Mouse (Mus musculus) urinary bladder, postnatal 36 days (tissue): ENCODE results near the gene Ero1l.

Source experiments
- DNase-seq, 2 experiments: peaks; one replicate each; pipeline ENCODE4 v3.0.0; 2022; ENCODE audit warnings: low spot score in 2 of 2, mixed read lengths in 1 of 2

The Ero1l gene

DNA sequence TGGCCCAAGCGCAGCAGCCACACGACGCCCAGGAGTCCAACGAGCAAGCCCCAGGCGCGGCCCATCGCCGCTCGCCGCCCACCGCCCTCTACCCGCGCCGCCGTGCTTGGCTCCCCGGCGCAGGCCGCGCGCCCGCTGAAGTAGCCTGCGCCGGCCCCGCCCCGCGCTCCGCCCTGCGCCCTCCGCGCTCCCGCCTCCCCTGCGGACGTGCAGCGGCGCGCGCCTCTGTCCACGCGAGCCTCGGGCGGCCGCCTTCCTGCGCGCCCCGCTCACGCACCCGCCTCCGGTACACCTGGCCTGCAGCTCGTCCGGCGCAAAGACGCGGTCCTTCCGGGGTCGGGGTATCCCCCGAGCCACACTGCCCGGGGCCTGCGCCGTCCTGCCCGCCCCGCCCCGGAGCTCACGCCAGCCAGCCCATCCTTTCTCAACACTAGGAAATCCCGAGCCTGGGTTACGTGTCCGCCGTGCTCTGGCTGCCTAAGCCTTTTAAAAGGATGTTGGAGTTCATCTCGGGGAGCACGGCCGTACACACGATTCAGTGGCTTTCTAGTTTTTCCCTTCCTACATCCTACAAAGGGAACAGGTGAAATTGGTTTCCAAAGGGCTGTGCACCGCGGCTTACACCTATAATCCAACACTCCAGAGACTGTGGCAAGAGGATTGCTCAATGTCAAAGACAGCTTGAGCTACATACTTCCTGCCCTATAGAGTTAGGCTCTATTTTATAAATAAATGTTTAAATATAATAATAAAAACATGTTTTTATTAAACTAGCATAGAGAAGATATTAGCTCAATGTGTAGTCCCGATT is at the start of gene Ero1l:
TSS of gene Ero1l (minus strand) at position 346 of the 811 bp plus-strand sequence.
- peak; percentile 73 to 79 for DNase-seq

DNA sequence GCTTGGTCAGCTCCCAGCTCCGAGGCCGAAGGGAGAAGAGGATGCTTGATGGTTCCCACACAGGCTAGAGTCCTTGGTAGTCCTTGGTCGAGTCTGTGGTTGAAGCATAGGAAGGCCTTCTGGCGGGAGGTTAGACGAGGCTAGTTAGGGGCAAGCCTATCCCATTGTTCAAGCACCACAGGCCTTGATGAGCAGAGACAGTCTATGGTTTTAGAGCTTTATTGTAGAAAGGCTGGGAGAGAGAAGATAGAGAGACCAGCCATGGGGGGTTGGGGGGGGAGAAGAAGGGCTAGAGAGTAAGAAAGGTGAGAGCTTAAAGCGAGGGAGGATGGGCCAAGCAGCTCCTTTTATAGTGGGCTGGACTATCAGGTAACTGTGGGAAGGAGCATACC is 46.6 kb upstream of the Ero1l start:
- no peak for DNase-seq

DNA sequence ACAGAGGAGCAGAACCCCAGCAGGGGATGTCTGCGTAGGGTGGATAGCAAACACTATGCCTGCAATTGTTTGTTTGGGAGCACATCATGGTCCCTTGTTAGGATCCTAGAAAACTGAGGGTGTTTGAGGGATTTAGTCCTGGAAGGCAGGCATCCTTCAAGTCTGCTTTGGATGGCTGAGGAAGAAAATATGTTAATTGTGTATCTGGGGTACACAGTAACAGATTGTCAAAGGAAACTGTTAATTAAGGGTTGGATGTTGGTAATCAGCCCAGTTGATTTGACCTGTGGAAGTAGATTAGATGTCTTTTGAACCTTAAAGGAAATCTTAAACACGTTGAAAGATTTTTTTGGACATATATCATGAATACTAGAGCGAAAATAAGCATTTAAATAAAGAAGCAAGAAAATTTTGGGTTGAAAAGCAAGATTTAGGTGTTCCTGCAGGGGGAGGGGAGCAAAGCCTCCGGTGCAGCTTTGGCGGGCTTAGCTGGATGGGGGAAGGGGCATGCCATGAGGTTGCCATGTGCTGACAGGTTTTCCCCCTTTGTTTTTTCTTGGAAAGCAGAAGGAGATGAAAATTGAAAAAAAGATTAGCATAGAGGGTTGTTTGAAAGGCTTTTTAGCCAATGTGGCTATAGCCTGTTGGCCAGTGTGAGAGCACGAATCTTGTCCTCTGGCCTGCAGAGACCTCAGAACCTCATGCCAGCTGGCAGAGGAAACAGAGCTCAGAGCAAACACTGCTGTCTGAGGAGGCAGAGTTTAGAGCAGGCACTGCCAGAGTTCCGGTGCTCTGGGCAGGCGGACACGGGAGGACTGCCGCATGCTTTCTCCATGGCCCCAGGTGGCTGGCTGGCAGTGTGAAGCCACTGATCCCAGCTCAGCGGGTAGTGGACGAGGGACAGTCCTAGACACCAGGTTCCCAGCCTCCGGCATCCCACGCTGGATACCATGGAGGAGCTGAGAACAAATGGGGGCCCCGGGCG is 45.9 kb upstream of the Ero1l start:
- peak in 1 of 2 experiments; percentile 47 for DNase-seq

DNA sequence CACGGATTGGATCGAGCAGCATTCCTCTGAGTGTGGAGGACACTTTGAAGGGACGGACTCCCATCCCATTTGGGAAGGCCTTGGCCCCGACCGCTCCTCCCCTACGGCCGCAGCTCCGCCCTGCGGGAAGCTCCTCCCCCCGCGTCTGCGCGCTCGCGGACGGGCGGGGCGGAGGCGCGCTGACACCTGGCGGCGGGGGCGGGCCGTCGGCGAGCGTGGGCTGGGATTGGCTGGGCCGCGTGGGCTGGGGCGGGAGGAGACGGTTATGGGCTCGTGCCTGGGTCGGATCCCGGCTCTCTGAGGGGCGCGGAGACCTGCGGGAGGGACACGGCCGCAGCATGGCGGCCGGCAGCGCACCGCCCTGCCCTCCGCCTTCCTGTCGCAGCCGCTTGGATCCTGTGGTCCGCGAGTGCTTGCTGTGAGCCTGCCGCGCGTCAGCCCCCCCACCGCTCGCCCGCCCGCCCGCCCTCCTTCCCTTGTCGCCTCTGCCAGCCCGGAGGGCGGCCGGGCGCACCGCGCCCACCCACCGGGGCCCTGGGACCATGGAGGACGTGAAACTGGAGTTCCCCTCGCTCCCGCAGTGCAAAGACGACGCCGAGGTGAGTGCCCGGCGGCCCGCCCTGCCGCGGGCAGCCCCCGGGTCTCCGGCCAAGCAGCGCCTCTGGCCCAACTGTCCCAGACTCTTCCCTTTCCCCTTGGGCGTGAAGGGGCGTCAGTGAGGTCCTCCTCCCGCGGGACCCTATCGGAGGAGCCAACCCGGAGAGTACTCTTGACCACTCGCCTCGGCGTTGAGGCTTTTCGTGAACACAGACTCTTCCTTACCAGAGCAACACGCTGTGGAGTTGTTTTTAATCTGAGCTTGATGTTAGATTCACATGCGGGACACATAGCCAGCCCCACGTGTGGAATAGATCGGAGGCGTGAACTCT is 32.6 kb upstream of the Ero1l start, which contains the start of gene Styx:
TSS of gene Styx (plus strand) at position 163 of the 929 bp plus-strand sequence.
- DNase-seq = peak; percentile 92 to 96

DNA sequence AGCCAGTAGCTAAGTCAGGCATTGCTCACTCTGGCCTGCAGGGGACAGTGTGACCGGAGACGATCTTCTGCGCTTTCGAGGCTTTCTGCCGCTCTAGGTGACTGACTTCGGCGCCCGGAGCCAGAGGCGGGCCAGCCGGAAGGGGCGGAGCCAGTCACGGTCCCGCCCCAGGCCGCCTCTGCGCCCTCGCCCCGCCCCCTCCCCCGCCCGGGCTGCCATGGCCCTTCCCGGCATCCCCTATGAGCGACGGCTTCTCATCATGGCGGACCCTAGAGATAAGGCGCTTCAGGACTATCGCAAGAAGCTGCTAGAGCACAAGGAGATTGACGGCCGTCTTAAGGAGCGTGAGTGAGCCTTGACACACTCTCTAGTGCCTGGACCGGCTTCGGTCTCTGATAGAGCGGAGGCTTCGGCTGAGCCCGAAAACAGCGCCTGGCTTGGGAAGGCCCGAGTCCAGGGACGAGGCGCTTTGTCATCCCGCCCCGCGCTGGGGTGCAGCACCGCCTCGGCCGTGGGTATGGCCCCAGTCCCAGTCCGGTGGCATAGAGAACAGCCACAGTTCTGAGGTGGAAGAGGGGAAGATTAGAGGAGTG is 11.1 kb upstream of the Ero1l start, which contains the start of gene Psmc6:
TSS of gene Psmc6 (plus strand) at position 200 of the 593 bp plus-strand sequence.
- peak; percentile 82 to 91 for DNase-seq

DNA sequence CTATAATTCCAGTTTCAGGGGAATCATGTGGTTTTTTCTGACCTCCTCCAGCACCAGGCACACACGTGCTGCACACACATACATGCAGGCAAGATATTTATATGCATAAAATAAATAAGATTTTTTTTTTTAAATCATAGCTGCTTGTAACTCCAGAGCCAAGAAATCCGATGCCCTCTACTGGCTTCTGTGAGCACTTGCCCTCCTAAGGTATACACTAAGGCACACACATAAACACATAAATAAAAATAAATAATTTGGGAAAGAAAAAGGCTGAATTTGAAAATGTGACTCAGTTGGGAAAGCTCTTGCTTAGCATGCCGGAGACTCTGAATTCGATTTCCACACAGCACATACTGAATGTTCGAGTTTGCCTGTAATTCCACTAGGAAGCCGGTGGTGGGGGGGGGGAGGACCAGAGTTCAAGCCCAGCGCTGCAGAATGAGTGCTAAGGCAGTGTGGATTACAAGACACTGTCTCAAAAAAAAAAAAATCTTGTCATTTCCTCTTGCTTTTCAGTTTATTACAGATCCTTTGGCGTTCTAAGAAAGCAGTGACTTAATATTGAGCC is 10.5 kb upstream of the Ero1l start:
- DNase-seq = no peak

DNA sequence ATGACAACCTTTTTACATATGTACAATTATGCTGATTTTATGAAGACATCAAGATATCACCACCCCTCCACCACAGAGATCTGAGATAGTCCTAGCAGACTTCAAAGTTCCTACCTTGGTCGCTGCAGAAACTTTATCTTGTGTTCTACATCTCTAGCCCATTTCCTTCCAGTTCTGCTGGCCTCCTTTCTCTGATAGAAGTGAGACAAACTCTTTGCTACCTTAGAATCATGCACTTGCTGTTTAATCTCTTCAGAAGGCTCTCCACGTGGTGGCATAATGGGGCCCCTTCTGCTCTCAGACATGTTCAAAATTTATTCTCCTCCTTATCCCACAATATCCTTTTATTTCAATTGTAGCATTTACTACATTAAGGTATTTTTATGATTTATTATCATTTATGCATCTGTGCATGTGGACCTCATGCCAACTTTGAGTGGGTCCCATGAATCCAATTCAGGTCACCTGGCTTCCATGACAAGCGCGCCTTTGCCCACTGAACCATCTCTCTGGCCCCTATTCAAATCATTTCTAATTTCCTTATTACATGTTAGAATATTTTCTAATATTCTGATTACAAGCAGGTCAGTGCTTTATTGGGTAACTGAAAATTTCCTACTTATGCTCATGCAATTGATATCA is 9.6 kb upstream of the Ero1l start:
- no peak for DNase-seq

DNA sequence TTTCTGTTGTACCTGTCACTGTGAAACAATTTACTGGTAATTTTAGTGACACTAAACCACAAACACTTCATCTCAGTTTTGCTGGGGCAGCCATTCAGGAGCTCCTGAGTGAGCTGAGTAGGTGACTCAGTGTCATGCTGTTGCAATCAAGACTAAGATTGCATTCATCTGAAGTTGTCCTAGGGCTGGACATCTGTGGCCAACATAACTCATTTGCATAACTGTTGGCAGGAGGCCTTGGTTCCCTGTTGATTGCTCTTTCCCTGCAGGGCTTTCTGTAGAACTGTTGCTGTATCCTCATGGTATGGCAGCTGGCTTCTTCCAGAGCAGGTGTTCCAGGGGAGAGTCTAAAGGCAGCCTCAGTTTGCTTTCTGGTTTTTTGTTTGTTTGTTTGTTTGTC is 6.9 kb upstream of the Ero1l start:
- no peak for DNase-seq

DNA sequence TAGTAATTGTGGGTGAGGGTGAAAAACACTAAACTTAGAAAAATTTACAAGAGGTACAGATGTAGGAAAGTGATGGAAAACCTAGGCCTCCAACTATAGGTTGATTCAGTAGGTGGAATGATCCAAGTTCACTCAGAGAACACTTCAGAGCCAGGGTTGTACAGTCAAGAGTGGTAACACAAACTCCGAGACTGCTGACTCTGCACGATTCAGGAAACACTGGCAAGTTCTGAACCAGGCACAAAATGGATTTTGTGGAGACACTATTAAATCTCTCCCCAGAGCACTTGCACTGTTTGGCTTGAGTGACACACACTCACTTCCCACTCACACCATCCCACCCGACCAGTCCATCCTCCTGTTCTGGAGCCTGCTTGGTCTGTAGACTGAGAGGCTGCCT is 4.7 kb upstream of the Ero1l start:
- DNase-seq = no peak

DNA sequence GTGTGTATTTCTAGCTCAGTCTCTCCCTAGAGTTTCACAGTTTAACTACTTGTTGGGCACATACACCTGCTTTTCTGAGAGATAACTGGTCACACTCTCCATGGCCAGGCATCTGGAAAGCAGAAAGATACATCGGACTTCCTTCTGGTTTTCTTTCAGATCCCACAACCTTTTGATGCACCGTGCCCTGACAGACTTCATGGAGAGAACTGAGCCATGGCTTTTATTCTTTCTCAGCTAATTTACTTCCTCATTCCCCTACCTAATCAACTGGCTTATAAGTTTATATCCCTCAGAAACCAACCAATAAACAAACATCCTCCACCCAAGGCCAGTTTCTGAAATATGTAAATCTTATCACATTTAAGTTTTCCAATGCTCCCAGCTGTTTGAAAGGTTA is 3.9 kb upstream of the Ero1l start:
- no peak for DNase-seq

DNA sequence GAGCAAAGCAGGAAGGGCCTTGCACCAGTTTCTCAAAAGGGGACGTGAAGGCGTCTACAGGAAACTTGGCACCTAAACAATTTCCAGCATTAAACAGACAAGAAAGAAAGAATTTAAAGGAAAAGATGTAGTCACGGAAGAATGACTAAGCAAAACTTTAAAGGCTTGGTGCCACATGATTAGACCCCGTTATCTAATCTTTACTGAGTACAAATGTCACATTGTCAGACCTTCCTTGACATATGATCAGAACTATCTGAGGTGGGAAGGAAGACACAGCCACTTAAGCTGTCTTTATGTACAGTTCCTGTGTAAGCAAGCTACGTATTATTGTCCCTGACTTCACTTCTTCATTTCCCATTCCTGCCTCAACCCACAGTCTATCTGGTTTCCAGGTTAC is 3.1 kb upstream of the Ero1l start:
- DNase-seq = no peak

DNA sequence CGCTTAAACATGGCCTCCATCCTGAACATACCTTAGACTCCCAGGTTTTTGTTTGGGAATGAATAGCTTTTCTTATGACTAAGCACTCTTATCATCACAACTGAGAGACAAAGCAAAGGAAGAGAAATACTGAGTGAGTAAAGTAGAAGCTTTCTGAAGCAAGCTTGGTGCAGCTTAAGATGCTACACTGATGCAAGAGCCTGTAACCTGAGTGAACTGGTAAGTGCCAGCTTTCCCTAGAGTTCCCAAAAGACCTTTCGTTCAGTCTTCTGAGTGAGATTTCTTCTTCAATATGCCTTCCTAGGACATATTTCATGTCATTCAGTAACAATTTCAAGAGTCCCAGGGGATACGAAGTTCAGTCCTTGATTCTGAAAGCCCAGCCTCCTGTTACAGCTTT is 2.5 kb upstream of the Ero1l start:
- no peak for DNase-seq

DNA sequence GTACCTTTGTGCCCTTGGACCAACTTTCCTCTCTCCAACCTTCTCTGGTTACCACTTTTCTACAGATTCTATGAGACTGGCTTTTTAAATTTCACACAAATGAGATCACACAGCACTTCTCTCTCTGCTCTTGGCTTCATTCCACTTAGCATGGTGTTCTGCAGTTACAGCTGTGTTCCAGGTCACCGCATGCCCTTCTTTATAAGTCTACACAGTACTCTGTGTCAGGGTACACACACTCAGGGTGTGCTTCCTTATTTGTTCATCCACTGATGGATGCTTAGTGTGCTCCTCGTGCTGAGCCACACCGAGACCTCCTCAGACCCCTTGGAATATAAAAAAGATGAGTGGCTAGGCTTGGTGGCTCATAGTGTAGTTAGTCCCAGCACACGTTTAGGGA is 1.5 kb upstream of the Ero1l start:
- no peak for DNase-seq

DNA sequence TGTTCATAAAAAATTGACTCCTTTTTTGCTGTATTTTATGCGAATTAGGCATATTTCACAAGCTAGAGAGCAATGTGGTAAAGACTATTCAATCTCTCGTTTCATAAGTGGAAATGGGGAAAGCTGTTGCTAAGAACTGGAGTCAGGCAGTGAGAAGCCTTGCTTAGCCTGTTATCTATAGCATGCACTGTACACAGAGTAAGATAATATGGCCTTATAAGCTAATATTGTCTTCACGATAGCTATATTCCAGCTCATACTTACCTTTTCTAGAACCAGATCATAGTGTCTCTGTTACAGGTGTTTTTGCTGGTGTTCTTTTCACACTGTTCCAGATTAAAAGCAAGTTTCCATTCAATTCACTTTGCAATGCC is 653 bp upstream of the Ero1l start:
- no peak for DNase-seq

DNA sequence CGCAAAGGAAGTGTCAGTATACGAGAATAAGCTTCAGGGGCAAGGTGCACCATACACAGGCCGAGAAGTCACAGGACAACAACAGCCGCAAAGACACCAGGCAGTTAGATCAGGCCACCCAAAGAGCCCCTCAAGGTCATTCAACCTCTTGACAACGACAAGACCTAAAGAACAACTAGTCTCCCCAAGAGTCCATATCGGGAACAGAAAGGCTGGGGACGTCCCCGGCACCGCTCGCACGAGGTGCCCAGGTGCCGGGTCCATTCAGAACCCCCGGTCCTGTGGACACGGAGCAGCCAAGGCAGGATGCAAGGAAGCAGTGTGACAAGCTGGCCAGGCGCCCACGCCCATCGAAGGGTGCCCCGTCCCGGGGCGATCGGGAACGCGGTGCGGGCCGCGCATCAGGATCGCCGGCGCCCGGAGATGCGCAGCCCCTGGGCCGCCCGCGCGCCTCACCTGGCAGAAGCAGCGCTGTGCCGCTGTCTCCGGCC is 605 bp downstream of the Ero1l start:
- DNase-seq = no peak

DNA sequence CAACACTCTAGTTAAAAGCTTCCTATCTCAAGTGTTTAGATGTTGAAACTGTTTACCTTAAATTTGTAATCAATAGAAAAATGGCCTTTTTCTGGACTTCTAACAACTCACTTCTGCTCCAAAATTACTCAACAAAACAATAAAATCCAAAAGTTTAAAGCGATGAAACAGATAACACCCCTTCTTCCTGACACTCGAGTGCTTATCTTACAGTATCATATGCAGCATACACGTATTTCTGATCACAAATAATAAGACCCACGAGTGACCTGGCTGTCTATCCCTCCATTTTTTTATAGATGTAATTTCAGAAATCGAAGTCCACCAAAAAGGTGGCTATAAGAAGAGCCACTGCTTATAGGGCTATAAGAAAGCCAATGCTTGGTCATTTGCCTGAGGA is 1.6 kb downstream of the Ero1l start:
- no peak for DNase-seq

DNA sequence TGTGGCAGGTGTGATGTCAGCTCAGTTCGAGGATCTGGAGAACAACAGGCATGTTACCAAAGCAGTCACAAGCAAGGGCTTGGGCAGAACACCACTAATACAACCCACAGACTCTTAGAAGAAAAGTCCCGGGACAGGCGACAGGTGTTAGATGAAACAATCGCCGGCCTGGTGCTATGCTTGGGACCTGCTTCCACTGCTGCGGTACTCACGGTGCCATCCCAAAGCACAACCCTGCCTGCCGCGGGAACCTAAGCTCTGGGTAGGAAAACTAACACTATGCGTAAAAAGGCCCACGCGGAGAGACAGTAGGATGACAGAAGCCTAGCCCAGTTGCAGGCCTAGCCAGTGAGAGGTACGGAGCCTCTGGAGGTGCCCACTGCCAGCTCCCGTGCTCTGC is 8.5 kb downstream of the Ero1l start:
- DNase-seq = no peak

DNA sequence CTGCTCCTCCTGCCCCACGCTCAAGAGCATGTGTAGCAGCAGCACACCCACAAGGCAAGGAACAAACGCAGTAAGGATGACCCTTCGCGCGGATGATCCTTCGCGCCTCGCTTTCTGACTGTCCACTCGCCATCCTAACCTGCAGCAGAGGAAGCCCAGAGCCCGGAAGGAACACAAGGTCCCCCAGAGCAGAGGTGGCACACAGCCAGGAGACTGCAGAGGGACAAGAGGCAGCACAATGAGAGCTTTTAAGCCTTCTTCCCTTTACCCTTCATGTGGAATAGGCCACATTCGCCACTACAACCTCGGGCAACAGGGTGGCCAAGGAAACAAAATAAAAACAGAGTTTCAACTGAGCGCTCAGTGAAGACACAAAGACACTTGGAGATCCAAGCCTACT is 8.9 kb downstream of the Ero1l start:
- no peak for DNase-seq

DNA sequence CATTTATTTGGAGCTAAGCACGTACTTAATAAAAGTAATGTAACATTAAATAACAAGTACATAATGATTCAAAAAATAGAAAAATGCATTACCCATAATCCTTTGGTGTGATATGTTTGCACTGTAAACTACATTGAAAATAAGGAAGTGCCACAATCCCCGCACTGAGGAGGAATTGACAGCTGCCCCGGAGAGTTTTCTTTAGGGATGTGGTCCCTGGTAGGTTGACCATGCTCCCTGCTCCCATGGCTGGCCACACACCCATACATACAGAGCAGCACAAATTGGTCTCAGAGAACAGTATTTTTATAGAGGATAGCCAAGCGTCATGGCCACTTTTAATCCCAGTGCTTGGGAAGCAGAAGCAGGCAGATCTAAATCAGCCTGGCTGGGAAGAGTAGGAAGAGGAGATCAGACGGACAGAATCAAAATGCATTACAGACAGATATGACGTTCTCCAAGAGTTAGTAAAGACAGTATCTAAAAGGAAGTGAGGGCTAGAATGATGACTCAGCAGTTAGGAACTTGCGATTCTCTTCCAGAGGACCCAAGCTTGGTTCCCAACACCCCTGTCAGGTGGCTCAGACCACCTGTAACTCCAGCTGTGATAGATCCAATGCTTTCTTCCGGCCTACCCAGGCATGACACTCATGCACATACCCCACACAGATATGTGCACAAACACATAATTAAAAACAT is 10.8 kb downstream of the Ero1l start:
- no peak for DNase-seq
